Mouse (Mus musculus) lung, postnatal 0 days (tissue): ENCODE results near the gene Snapc2.

Source experiments
- CTCF ChIP-seq: IDR thresholded peaks from 2 replicates; pipeline ENCODE4 v1.5.1; 2016; ENCODE audit warnings: antibody characterized with exemption, mild to moderate bottlenecking
- EP300 ChIP-seq: IDR thresholded peaks from 2 replicates; pipeline ENCODE4 v1.6.1; 2016; ENCODE audit warnings: antibody characterized with exemption, mild to moderate bottlenecking, control low read depth

- TF ChIP-seq CTCF (peak; percentile 89), EP300 (no peak)
Observed at GRCm38 (mm10) chr8:4250306-4250970, 2.4 kb upstream of the Snapc2 start.
